Mouse (Mus musculus) stomach, postnatal 0 days (tissue): Measurements from ENCODE around the gene Gm3591. TPM values are rescaled to one million over a fixed set of nuclear protein-coding genes. Genes with fewer than 3 reads are reported as not detected.
"Not testable (repeated sequence)": the region's sequence is repeated elsewhere in the genome, so short reads cannot be mapped to it uniquely, and the experiment has no call there.

Experiments
- ATAC-seq: fragments of 200-750 bp; cut with Nextera tagmentation; 2 replicates; pipeline ENCODE4 v1.8.0; 2017; ENCODE audit not compliant: low FRiP score, low TSS enrichment
- DNase-seq: peaks from one replicate; pipeline ENCODE4 v3.0.0-alpha.2; 2016; ENCODE audit warnings: low spot score
- H3K27ac ChIP-seq: fragments of 300-500 bp; sonication (generic); replicated peaks from 2 replicates; pipeline ENCODE4 v1.5.1; 2014; ENCODE audit warnings: mild to moderate bottlenecking, control low read depth
- H3K27me3 ChIP-seq: fragments of 300-500 bp; sonication (generic); 2 replicates; pipeline ENCODE4 v1.6.1; 2014; ENCODE audit warnings: low read length; ENCODE audit not compliant: control insufficient read depth, insufficient read depth
- H3K36me3 ChIP-seq: fragments of 300-500 bp; sonication (generic); 2 replicates; pipeline ENCODE4 v1.6.1; 2014; ENCODE audit warnings: low read length, mixed read lengths; ENCODE audit not compliant: control insufficient read depth, insufficient read depth
- H3K4me1 ChIP-seq: fragments of 300-500 bp; sonication (generic); replicated peaks from 2 replicates; pipeline ENCODE4 v1.6.1; 2014; ENCODE audit warnings: antibody characterized with exemption; ENCODE audit not compliant: control insufficient read depth, insufficient read depth
- H3K4me2 ChIP-seq: fragments of 300-500 bp; sonication (generic); replicated peaks from 2 replicates; pipeline ENCODE4 v1.6.1; 2014; ENCODE audit warnings: low read depth, mild to moderate bottlenecking, control low read depth, moderate library complexity
- H3K4me3 ChIP-seq: fragments of 300-500 bp; sonication (generic); 2 replicates; pipeline ENCODE4 v1.5.1; 2014; ENCODE audit warnings: low read depth, low read length, control low read depth
- H3K9ac ChIP-seq: fragments of 300-500 bp; sonication (generic); 2 replicates; pipeline ENCODE4 v1.6.1; 2014; ENCODE audit warnings: mild to moderate bottlenecking, low read length, control low read depth, mixed read lengths
- H3K9me3 ChIP-seq: fragments of 300-500 bp; sonication (generic); 2 replicates; pipeline ENCODE4 v1.6.1; 2016; ENCODE audit warnings: low read length; ENCODE audit not compliant: control insufficient read depth
- WGBS: fragments of 180-500 bp; shearing (Covaris S2); extraction: QIAGEN DNeasy Blood & Tissue Kit; methylation state at CpG from one replicate; pipeline ENCODE4 v1.1.7; 2014; 5-methylcytosine and 5-hydroxymethylcytosine counted together
- polyA plus RNA-seq: library from polyadenylated mRNA; unstranded; fragments of >200 nt; fragmentation: Nextera tagmentation; extraction: Ambion mirVana; gene quantifications from 2 replicates; pipeline ENCODE4 v1.2.1, GENCODE M21; 2015

Gene Gm3591
- 0.13 and 0.21 TPM in 2 replicates for polyA plus RNA-seq

- not testable (repeated sequence) for H3K36me3 ChIP-seq, H3K9ac ChIP-seq, DNase-seq, H3K4me2 ChIP-seq, ATAC-seq, H3K4me3 ChIP-seq, H3K27ac ChIP-seq, H3K4me1 ChIP-seq, H3K9me3 ChIP-seq, H3K27me3 ChIP-seq
- WGBS = no CpG with 5 or more reads among the region's 2 CpGs
Observed at GRCm38 (mm10) chr14:6412382-6412781, at the start of gene Gm3591. Gm3591 (minus strand) TSS chr14:6412482.

GRCm38 (mm10) chr14:6444511-6444910 is 32.2 kb upstream of the Gm3591 start, which contains the start of gene Gm3594:
Gm3594 (minus strand) TSS chr14:6444611.
- not testable (repeated sequence) for ATAC-seq, H3K4me1 ChIP-seq, H3K27me3 ChIP-seq, H3K9ac ChIP-seq, H3K9me3 ChIP-seq, DNase-seq, H3K27ac ChIP-seq, H3K36me3 ChIP-seq, H3K4me2 ChIP-seq, H3K4me3 ChIP-seq
- WGBS = no CpG with 5 or more reads among the region's 4 CpGs

GRCm38 (mm10) chr14:6440774-6441173 is 28.5 kb upstream of the Gm3591 start:
- not testable (repeated sequence) for H3K4me1 ChIP-seq, ATAC-seq, H3K9ac ChIP-seq, H3K36me3 ChIP-seq, H3K4me3 ChIP-seq, H3K4me2 ChIP-seq, DNase-seq, H3K27ac ChIP-seq, H3K9me3 ChIP-seq, H3K27me3 ChIP-seq
- 82% methylated on average over 1 of the region's 4 CpGs for WGBS

- not testable (repeated sequence) for H3K9me3 ChIP-seq, H3K4me1 ChIP-seq, H3K27me3 ChIP-seq, H3K27ac ChIP-seq, ATAC-seq, DNase-seq, H3K36me3 ChIP-seq, H3K4me3 ChIP-seq, H3K9ac ChIP-seq, H3K4me2 ChIP-seq
- 45% methylated on average over 1 of the region's 5 CpGs for WGBS
Observed at GRCm38 (mm10) chr14:6440206-6440605, 27.9 kb upstream of the Gm3591 start.

- not testable (repeated sequence) for DNase-seq, H3K4me2 ChIP-seq
Observed at GRCm38 (mm10) chr14:6426766-6427165, 14.5 kb upstream of the Gm3591 start.

GRCm38 (mm10) chr14:6426353-6426752 is 14.1 kb upstream of the Gm3591 start:
- H3K4me3 ChIP-seq, H3K9me3 ChIP-seq, H3K27ac ChIP-seq, H3K4me2 ChIP-seq, H3K27me3 ChIP-seq, H3K9ac ChIP-seq, DNase-seq, ATAC-seq, H3K36me3 ChIP-seq, H3K4me1 ChIP-seq: not testable (repeated sequence)
- 27% methylated on average over 21 of the region's 22 CpGs for WGBS

More at GRCm38 (mm10) chr14:6426766-6427165, 14.5 kb upstream of the Gm3591 start:
- ATAC-seq, H3K4me1 ChIP-seq, H3K27me3 ChIP-seq, H3K4me3 ChIP-seq, H3K9ac ChIP-seq, H3K27ac ChIP-seq, H3K9me3 ChIP-seq, H3K36me3 ChIP-seq: not testable (repeated sequence)
- whole genome bisulfite sequencing = 11% methylated on average over 5 of the region's 42 CpGs

- ATAC-seq, H3K4me3 ChIP-seq, H3K4me1 ChIP-seq, H3K4me2 ChIP-seq, H3K27ac ChIP-seq, H3K27me3 ChIP-seq, H3K9ac ChIP-seq, H3K36me3 ChIP-seq, DNase-seq, H3K9me3 ChIP-seq: not testable (repeated sequence)
- WGBS = 86% methylated on average over 2 of the region's 4 CpGs
Observed at GRCm38 (mm10) chr14:6390219-6390618, 22.1 kb downstream of the Gm3591 start, which contains the start of gene Gm16440. Gm16440 (minus strand) TSS chr14:6390319.

Other genes with a start within 250 kb of the Gm3591 start
- gene Gm21560, start 193.2 kb downstream of the Gm3591 start, polyA plus RNA-seq = not detected in 2 replicates
- gene Gm3411, start 125.2 kb downstream of the Gm3591 start, polyA plus RNA-seq = 0.28 and 0.54 TPM in 2 replicates
- gene Gm21103, start 107.6 kb downstream of the Gm3591 start, polyA plus RNA-seq = not detected in 2 replicates
- gene Gm3618, start 68.8 kb downstream of the Gm3591 start, polyA plus RNA-seq = not detected in 2 replicates
- gene Gm16440, start 22.2 kb downstream of the Gm3591 start, polyA plus RNA-seq = not detected in 2 replicates
- not detected in 2 replicates for gene Gm3594, start 32.1 kb upstream of the Gm3591 start, polyA plus RNA-seq
- gene Gm8356, start 124.8 kb upstream of the Gm3591 start, polyA plus RNA-seq = not detected in 2 replicates
- 0.11 TPM in 1 of 2 replicates, not detected in the other for gene Gm3629, start 178.1 kb upstream of the Gm3591 start, polyA plus RNA-seq
- not detected in 2 replicates for gene Gm3460, start 209.9 kb upstream of the Gm3591 start, polyA plus RNA-seq